Mouse (Mus musculus) bone marrow macrophage, adult 2 months (primary cell): Measurements from ENCODE around the gene Mettl23.
A peak's percentile ranks its signal among the peaks of the same experiment; 100 is the strongest.

Experiments used
- CTCF ChIP-seq: IDR thresholded peaks from 2 replicates; pipeline ENCODE4 v1.5.1; 2012; ENCODE audit warnings: low read depth, mild to moderate bottlenecking, low read length, moderate library complexity
- POLR2A ChIP-seq: IDR thresholded peaks from 2 replicates; pipeline ENCODE4 v1.6.1; 2012; ENCODE audit warnings: mild to moderate bottlenecking, low read depth, low read length, borderline replicate concordance

- TF ChIP-seq CTCF (peak; percentile 87), POLR2A (no peak)
These were observed 35.0 kb upstream of the Mettl23 start for GRCm38 (mm10) chr11:116807938-116808606.
